Mouse (Mus musculus): ENCODE results near the gene Adgrl1.

GRCm38 (mm10) chr8:83976101-83976630, 76.3 kb downstream of the Adgrl1 start:
- TF ChIP-seq CTCF (IDR thresholded peaks at IDR 0.05; ENCODE audit: low read depth, low read length) (no peak; the same call in 1 of the 2 replicates), GATA1 (IDR thresholded peaks at IDR 0.05; ENCODE audit: borderline replicate concordance, low read length) (no peak), TAL1 (conservative IDR thresholded peaks at IDR 0.05; ENCODE audit: low read depth, low read length) (no peak), POLR2AphosphoS5 (IDR thresholded peaks at IDR 0.05; ENCODE audit: insufficient replicate concordance, low read depth, low read length) (no peak), GATA2 (IDR thresholded peaks at IDR 0.05; ENCODE audit: borderline replicate concordance, low read depth, low read length) (no peak)

All from G1E (cell line).